Mouse (Mus musculus) frontal cortex, postnatal 36 days (tissue): Measurements from ENCODE around the gene Hunk.

Experiments used
- DNase-seq, 2 experiments: peaks; one replicate each; pipeline ENCODE4 v3.0.0; 2022; ENCODE audit warnings: low spot score in 2 of 2

Hunk gene

DNA sequence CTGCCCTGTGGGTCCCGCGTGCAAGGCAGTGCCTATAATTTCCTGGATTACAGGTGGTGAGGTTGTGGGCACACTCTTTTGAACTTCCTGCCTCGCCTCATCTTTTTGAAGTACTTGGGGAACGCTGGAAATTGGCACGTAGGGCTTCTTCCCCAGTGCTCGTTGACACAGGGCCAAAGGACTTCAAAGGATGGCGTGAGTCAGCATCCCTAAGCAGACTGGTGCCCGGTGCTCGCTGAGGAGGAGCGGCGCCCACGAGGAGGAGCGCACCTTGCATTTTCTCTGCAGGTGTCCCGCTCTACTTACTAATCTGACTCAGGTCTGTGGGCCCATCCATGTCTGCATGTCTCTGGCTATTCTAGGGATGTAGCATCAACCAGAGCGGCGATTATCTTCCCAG lies 4.9 kb downstream of the Hunk start:
- DNase-seq = no peak

DNA sequence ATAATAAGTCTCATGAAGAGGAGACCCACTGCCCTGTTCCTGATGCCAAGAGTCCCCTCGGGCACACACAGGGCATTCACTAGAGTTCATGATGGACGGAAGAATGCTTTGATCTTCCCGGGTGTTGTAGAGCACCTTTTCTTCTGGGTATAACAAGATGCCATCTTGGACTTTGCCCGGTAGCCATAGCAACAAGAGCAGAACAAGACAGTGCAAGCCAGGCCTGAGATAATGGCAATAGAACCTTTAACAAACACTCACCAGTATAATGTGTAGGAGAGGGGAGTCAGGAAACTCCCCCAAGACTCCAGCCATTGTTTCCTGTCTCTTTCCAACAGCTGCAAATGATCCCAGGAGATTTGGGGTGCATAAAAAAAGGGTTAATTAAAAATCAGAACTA lies 8.9 kb downstream of the Hunk start:
- no peak for DNase-seq

DNA sequence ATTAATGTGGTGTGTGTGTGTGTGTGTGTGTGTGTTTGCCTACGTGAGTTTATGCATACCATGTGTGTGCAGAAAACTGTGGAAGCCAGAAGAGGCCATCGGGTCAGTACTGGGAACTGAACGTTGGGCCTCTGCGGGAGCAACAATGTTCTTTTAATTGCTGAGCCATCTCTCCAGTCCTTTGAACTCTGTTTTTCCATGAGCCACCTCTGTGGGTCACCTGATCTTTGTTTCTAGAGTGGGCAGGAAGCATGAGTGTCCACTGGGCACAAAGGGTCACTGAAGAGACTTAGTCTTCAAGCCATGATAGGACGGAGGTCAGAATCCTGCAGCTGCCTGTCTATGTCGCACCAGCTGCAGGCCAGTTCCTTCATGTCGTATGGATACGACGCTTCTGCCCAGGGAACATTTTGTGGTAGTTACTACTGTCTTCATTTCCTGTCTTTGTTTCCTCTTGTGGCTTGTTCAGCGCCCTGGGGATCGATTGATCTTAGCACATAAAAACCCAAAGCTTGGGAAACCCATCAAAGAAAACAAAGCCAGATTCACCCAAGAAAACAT lies 10.3 kb downstream of the Hunk start:
- no peak for DNase-seq

DNA sequence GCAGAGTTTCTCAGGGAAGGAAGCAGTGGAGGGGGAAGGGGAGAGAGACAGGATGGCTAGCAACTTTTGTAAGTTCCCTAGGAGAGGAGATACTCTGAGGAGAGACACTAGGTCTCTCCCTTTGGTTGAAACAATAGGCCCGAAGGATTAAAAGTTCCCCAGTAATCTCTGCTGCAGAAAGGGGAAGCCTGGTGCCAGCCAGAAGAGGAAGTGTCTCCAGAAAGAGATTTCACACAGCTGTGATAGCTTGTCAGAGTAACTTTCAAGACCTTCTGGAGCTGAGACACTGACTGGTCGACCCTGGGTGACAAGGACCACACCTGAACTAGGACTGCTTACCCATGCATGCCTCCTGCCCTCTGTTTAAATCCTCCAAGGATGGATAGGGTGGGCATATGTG lies 11.1 kb downstream of the Hunk start:
- DNase-seq = no peak

DNA sequence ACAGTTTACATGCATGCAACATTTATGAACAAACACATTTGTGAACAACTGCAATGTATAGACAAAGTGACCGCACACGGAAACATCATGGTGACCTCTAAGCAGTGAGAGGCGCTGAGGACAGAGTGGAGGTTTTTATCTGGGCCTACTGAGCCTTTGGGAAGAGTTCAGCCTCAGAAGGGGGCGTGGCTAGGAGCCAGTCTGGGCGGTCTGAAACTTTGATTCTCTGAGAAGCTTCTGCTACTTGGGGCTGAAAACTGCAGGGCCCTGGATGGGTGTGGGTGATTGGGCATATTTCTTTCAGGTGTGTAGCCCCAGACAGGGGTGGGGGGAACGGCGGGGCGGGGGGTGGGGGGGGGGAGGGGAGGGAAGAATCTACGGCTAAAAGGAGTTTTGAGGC lies 14.5 kb downstream of the Hunk start:
- DNase-seq = no peak

DNA sequence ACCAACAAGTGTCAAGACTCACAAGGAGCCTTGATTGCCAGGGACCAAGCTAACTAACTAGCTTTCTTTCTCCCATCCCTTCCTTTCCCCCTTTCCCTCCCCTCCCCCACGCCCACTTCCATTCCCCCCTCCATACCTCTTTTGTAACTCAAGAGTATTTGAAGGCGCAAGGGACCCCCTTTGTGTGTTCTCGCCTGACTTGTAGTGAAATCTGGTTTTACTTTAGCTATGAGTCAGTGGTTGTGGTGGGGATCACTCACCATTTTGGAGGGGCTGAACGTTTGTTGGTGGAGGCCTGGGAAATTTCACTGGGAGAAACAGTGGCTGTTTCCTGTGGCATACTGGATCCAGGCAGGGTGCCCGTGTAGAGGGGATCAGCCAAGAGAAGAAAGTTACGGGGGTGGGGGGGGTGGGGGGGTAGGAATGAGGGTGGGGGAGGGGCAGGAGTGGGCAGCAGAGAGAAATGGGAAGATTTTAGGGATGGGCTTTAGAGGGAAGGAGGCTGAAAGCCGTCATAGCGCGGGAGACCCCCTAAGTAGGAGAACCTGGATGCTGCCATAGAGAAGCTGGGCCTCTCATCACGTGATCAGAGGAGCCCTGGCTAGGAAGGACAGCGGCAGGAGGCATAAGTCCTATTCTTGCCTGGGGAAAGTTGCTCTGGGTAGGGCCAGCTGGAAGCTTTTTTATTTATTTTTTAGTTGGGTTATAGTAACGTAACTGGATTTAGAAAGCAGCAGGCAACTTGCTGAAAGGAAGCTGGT lies 15.3 kb downstream of the Hunk start:
- no peak for DNase-seq

DNA sequence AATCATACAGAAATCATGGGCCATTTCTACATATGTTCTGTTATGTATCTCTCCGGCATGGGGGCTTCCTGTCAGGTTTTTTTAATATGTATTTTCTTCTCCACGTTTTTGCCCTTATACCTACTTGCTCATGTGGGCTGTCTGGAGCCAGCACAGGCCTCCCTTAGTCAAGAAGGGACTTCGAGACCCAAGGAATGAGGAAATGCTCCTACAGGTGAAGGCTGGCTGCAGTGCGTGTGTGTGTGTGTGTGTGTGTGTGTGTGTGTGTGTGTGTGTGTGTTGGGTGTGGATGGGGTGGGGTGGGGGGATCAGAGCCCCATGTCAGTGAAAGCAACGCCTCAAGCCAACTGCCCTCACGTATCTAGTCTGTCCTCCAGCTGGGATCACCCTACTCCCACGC lies 16.5 kb downstream of the Hunk start:
- DNase-seq = no peak

DNA sequence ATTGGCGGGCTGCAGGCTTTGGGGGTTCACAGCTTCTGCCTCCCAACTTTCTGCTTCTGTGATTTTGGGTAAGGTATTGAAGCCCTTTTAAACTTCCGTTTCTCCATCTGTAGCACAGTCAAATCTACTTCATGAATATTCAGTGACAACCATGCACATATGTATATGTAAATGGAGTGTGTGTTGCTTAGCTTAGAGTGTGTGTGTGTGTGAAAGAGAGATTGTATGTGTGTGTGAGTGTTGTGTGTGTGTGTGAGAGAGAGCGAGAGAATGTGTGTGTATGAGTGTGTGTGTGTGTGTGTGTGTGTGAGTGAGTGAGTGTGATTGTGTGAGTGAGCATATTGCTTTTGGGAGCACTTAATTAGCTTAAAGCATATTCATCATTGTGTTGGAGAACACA lies 19.4 kb downstream of the Hunk start:
- DNase-seq = no peak

DNA sequence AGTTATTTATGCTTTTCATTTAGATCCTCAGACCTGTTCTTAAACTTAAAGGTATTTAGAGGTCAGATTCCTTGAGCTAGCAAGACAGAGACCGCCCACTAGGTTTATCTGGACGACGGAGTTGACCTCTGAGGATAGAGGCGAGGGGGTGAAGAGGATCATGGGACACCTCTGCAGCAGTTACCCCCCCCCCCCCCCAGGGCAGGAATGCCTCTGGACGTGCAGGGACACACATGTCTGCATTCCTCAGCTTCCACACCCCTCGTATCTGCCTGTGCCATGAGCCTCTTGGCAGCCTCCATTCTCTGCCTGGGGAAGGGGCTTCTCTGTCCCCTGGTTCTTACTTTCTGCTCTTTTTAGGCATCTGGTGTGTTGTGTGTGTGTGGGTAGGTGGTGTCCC lies 19.8 kb downstream of the Hunk start:
- DNase-seq = no peak

DNA sequence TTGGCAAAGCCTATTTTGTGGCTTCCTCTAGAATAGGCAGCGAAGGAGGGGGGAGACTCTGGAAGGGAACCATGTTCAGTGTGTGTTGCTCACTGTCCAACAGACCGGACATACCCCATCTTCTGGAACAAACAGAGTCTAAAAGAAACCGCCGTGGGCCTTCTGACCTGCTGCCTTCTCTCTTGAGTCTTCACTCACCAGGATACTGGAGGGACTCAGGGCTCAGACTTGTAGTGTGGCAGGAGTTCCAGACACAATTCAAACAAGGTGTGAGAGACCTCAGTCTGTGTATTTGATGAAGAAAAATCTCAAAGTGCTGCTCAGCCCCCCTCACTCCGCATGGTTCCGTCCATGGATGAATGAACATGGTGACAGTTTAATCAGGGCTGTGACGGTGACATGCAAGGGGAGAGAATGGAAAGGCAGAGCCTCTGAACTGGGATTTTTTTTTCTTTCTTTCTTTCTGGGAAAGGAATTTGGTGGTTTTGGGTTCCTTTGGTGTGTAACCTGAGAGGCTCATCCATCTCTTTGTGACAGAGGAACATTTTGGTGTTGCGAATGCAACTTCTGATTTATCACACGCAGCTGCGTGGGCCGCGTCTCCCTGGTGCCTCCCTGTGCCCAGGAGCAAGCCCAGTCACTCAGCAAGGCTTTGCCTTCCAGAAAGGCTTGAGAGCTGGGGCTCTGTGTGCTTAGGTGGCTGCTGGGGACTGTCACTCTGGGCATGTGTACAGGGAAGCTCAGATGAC lies 21.9 kb downstream of the Hunk start:
- DNase-seq = no peak

DNA sequence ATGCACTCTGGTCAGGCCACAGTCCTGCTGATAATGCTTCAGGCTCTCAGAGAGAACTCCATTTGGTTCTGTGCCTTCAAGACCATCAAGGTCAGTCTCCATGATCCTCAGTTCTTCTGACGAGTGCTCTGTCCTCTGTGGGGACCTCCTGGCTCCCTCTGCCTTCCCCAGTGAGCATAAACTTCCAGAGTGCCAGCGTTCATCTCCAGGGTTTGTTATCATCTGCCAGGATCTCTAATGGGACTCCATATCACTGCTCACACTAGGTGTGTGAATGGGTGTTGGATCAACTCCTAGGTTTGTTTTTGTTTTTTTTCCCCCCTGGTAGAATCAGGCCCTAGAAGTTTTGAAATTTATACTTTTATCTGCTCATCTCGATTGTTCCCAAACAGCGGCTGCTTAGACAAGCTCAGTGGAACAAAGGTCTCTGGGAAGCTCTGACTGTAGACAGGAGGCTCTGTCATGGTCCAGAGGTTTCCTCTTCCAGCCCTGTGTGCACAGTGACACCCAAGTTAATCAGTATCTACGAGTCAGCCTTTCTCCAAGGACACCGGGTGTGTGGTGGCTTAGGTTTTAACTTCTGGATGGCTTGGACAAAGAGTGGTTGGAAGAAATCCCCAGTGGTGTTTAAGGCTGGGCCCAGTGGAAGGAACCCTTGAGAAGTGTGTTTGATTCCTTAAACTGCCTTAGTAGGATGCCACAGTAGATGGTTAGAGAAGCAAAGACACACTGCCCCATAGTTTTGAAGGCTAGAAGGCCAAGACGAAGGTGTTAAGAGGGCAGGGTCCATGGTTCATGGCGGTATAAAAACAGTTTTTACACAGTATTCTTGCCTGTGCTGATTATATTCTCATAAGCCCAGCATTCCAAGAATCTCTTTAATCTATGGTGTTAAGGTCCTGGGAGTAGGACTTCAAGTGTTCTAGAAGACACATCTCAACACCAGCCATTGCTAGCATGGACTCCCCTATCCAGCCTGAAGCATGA lies 26.6 kb downstream of the Hunk start:
- DNase-seq = no peak

DNA sequence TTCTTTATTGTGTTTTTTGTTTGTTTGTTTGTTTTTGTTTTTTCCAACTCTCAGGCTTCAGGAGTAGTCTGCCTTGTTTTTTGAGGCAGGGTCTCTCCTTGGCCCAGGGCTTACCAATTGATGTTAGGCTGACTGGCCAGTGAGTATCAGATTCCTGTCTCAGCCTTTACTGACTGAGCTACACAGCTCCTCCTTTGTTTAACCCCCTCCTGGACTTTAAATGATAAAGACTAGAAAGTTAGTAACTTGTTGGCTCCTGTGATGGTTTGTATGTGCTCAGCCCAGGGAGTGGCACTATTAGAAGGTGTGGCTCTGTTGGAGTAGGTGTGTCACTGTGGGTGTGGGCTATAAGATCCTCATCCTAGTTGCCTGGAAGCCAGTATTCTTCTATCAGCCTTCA lies 30.8 kb downstream of the Hunk start:
- no peak for DNase-seq

DNA sequence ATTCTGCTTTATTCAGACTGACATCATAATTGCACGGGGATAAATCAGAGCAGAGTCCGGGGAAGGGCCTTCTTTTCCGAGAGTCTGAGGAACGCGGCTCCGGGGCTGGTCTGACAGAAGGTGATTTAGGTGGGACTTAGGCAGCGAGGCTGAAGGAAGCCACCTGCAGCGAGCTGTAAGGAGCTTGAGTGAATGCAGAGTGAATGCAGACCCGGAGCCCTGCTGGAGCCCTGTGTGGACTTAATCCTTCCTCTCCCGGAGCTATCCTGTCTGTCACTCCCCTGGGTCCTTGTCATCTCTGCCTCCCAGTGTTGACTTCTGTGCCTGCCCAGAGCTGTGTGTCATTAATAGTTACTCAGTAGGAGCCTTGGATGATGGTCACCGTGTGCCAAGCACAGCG lies 32.8 kb downstream of the Hunk start:
- DNase-seq = no peak

DNA sequence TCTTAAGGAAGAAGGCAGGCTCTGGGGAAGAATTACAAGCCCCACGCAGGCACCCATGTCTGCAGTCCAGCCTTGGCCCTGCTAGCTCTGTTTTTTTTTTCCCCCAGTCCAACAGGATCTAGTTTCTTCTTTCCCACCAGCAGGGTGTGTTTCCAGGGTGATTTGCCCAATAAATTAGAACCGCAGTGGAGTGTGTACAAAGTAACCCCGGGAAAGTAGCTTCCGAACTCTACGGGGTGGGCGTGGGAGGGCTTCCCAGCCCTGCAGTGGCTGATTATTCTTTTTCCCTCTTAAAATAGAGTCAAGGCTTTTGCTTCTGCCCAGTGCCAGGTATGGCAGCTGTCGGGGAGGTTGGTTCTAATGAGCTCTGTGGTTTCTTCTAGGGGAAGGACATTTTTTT lies 35.3 kb downstream of the Hunk start:
- DNase-seq = no peak

DNA sequence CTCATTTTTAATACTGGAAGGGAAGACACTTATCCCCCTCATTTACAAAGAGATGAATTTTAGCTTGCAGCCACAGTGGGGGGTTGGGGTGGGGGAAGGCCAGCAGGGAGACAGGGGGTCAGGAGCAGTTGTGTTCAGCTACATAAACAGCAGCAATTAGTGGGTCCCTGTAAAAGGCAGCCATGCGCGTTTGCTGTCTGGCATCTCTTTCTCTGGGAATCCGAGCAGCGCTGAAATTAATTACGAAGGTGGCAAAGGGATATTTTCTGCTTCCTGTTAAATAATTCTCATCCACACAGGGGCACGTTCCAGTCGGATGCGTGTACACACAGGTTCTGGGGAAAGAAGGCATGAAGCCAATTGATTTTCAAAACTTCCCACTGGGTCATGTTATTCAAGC lies 35.7 kb downstream of the Hunk start:
- no peak for DNase-seq

DNA sequence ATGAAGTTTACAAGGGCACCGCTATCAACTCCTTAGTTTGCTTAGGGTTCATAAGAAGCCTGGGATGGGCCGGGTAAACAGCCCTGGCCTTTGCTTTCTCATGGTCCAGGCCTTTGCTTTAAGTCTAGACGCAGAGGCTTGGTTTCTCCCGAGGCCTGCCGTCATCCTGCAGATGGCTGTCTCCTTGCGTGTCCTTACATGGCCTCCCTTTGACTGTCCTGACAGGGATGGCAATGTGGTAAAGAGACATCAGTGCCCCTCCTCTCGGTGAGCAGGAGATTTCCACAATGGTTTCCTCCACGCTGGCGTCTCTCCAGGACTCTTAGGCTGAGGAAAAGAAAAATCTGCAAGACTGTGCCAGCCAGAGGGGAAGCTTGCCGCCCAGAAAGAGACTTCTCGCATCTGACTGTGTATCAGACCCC lies 36.3 kb downstream of the Hunk start:
- peak; percentile 44 for DNase-seq

DNA sequence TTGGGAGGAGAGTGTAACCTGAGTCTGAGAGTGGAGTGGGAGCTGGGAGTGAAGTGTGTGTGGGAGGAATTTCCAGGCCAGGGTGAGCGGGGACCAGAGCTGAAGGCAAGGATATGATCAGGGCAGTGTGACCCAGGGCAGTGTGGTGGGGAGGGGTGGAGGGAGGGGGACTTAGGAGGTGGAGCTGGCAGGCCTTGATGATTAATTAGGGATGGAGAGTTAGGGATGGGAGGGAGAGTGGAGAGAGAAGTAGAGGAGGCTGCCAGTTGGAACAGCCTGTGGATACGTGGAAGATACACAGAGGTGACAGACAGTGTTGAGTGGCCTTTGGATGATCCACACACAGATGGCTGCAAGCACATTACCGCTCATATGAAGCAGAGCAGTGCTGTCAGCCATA lies 38.1 kb downstream of the Hunk start:
- no peak for DNase-seq

DNA sequence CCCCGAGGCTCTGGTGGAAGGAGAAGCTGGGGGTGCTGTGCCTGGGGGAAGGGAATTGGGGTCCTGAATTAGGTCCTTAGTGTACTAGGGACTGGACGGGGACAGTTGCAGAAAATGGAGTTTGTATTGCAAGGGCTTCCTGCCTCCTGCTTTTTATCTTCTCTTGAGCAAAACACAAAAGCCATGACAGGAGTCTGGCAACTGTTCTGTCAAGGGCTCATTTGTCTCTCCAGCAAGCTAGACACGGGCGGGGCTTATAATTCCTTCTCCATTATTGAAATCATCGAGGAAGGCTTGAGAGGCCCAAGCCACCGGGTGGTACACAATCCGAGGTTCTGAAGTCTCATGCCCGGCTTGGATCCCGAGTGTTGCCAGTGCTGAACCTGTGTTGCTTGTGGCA lies 38.6 kb downstream of the Hunk start:
- DNase-seq = no peak

DNA sequence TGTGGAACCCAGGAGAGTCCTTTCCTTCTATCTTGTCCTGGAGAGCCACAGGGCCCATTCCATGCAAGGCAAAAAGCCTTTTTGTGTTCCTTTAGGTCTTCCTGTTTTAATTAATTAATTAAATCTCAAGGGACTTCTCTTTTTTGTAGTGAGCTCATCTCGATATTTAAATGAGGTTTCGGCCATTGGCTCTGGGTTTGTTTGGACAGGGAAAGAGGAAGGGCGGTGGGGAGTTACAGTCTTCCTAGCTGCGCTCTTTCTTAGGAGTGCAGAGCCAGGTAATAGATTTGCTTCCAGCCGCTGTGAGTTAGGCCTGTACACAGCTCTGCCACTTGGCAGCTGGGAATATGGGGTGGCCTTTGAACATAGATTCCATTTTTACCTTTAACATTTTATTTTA lies 40.4 kb downstream of the Hunk start:
- no peak for DNase-seq

DNA sequence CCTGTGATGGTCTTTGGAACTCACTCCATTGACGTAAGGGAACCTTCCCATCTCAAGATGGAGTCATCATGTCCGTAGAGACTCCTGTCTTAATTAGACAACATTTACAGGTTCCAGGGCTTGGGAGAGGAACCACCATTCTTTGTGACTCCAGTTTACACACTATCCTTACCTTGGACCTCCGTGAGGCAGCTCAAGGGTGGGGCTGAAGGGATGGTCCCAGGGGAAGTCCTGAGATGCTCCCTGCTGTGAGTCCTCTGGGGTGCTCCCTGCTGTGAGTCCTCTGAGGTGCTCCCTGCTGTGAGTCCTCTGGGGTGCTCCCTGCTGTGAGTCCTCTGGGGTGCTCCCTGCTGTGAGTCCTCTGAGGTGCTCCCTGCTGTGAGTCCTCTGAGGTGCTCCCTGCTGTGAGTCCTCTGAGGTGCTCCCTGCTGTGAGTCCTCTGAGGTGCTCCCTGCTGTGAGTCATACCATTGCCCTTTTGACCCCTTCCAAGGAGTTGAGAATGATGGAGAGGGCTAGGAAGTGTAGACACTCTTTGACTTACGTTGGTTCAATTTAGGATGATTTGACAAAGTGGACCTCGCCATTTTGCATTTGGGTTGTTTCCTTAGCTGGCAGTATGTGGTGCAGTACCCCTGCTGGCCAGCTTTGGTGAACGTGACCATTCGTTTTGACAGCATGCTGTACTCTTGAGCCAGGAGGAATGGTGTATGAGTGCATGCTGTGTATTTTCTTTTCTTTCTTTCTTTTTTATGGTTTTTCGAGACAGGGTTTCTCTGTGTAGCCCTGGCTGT lies 42.2 kb downstream of the Hunk start:
- no peak for DNase-seq

DNA sequence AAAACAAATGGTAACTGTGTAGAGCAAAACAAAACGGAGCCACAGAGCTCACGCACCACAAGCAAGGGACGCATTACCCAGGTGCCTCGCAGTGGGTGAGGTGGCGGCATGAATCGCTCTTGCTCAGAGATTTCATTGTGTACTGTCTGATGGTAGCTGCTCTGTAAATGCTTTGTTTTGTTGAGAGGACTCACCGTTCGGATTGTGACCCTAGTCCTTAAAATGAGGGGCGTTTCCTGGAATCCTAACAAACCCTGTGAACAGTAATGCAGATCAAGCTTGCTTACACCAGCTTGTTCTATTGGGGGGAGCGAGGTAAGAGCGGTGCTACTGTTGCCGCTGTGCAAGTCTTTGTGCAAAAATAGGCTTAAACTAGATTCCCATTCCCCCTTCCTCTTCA lies 47.7 kb downstream of the Hunk start:
- no peak for DNase-seq
